Mouse (Mus musculus) liver, adult 10 weeks (tissue): Measurements from ENCODE around the gene Mrvi1. TPM values are rescaled to one million over a fixed set of nuclear protein-coding genes. Genes with fewer than 3 reads are reported as not detected.

Experiments
- polyA plus RNA-seq: library from polyadenylated mRNA; stranded (reverse); fragments of 350-450 nt; fragmentation: Illumina TruSeq; extraction: RNeasy Lipid Tissue Mini Kit (QIAGEN cat#74804); gene quantifications from one replicate; pipeline ENCODE4 v1.2.3, GENCODE M21; 2014; ENCODE audit warnings: low read depth, low replicate concordance

Mrvi1 gene
- polyA plus RNA-seq, result 0.61 TPM

DNA sequence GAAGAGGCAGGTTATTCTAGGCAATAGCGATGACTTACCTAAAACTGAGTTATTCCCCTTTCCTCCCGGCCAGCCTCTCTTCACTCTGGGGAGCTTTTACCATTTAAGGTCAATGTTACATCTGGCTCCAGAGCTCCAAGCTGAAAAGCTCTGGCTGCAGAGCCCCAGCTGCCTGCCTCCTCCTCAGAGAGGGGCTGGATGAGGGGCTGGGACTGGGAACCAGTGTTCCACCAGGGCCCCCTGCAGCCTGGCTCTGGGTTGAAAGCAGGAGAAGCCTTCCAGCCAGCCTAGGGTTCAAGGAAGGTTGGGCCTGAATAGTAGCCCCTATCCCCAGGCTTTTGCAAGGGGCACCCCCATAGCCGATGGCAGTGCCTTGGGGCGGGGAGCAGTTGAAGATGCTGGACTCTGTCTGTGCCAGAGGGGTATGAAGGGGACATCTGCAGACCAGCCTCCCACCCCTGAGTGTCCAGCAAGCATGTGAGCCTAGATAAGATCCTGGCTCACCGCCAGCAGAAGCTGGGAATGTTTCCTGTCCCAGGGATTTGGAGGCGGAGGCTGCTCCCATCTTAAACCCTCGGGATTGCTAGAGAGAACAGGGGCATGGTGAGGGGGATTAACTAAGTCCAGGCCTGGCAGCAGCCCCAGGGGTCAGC is at the start of gene Mrvi1:
Mrvi1 (minus strand) TSS at position 409 of the 653 bp plus-strand sequence.

DNA sequence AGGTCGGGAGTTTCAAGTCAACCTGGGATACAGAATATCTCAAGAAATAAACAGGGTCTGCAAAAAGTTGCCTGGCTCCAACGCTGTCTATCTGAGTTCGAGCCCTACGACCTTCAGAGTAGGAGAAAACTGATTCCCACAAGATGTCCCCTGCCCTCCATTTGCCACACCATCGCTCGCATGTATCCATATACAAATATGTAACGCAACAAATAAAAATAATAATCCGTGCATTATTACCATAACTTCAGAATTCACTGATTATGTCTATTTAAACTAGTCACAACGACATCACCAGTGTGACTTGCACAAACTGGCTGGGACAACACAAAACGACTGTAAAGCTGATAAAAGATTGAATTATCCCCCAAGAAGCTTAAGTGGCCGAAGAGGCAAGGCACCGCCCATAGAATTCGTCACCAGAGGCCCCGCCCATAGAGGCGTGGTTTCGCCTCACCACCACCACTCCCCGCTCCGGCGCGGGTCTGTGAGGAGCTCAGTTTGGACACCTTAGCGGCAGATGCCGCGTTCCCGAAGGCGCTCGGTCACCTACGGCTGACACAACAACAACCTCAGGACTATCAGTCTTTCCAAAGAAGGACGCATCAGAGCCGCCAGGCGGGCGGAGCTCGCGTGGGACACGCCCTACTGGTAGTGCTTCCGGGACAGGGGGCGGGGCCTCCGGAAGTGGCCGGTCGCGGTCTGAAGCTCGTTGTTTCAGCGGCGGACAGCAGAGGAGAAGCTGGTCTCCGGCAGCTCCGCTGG is 46.2 kb upstream of the Mrvi1 start, which contains the start of gene Ctr9:
Ctr9 (plus strand) TSS at position 671 of the 765 bp plus-strand sequence.

DNA sequence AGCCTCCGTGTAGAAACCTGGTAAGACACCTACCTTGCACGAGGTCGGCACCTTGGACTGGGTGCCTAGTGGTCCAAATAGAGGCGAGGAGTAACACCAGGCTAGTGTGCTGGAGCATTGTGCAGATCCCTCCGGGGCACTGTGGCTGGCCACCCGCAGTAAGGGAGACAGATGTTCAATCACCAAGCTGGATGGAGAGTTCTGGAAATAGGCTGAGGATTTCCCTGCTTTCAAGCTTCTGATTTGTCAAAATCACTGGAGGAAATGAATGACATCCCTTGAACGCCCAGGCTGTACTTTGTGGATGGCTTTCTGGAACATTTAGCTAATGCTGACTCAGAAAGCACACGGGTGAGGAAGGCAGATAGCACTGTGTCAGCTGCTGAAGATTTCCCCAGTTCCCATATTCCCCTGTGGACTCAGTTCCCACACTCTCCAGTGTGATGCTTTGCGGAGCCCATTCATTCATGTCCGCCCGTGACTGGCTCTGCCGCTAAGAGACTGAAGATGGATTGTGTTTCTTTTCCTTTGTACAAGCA is 119.4 kb downstream of the Mrvi1 start, which contains the start of gene Lyve1:
Lyve1 (minus strand) TSS at position 489 of the 539 bp plus-strand sequence.

DNA sequence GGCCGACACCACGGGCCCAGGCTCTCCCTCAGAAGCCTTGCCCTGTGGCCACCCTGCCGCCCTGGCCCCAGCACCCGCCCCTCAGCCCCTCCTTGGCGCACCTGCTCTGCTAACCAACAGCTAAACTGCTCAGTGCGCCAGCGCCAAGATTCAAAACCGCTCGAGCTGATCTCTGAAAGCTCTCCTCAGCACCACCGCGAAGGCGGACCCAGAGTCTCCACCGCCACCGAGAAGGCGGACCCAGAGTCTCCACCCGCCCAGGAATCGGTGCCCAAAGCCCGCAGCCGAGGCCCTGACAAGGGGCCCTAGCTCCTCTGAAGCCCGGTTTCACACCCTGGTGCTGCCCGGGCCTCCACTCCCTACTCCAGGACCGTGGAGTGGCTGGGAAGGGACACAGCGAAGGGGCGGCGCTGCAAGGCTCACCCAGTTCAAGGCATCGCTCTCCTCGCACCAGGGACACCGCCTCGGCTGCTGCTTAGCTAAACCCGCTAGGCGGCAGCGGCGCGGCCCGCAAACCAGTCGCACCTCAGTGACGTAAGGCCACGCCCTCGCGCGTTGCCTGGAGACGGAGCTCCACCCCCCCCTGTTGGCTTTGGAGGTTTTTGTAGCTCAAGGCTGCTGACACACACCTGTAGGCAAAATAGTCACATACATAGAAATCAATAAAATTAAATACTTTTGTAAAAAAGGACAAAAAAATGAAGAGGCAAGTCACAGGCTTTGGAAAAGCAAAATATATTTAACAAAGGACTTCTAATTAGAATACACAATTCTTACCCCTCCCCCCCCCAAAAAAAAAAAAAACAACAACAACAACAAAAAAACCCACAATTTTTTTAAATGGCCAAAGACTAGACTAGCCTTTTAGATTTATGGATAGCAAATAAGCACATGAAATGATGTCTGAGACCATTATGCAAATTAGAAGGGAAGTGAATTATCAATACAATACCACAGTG is 138.1 kb downstream of the Mrvi1 start, which contains the start of gene Rnf141:
Rnf141 (minus strand) TSS at position 542 of the 959 bp plus-strand sequence.

Other genes starting within 250 kb of the Mrvi1 start
- 0.48 TPM for gene Ampd3, start 214.3 kb downstream of the Mrvi1 start, polyA plus RNA-seq
- 75.4 TPM for gene Rnf141, start 138.0 kb downstream of the Mrvi1 start, polyA plus RNA-seq
- gene Lyve1, start 119.2 kb downstream of the Mrvi1 start, polyA plus RNA-seq, result 5.6 TPM
- gene Ctr9, start 46.5 kb upstream of the Mrvi1 start, polyA plus RNA-seq, result 8.1 TPM
- 869 TPM for gene Eif4g2, start 100.6 kb upstream of the Mrvi1 start, polyA plus RNA-seq